Mouse (Mus musculus): ENCODE data around the gene Exoc2.

The Exoc2 gene

DNA sequence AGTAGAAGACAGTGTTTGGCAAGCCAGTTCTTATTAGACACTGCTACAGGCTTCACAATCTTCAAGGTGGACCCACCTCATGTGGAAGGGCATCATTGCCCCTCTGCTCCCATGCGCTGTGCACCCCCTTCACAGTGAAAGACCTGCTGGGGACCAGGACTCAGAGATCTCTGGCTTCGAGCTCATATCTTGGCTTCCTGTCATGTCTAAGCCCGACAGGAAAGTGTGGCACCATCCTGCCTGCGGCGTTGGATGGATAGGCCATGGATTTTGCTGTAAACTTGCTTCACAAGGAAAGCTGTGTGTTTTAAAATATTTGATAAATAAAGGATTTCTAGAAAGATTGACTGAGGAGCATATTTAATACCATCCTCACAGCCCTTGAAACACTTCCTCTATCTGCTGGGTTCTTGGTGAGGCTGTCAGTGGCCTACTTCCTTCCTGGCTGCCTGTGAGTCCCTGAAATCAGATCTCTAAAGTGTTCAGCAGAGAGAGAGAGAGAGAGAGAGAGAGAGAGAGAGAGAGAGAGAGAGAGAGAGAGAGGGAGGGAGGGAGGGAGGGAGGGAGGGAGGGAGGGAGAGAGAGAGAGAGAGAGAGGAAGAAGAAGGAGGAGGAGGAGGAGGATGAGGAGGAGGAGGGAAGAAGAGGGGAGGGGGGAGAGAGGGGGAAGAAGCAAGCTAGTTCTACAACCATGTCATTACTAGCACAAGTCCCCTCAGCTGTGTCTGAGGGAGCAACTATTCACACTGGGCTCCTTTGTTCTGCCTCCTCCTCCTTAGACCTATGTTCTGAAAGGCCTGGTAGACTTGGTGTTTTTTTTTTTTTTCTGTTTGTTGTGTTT, 207.0 kb downstream of the Exoc2 start:
- no peak for DNase-seq (ENCODE audit: low spot score)

DNA sequence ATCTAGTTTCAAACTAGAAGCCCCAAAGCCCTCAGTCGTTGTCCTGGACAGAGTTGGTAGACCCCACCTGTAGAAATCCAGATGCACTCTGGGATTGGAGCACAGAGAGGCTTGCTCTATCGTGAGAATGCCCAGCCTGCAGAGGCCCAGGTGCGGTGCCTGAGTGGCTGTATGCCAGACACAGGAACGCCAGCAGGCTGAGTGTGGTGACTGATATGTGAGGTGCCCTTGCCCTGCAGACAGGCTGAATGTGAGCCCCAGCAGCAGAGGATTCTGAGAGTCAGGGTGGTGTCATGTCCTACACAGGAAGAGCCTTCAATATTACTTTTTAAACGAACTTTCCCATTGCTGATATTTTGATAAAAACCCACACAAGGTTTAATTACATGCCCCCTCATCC, 208.0 kb downstream of the Exoc2 start:
- DNase-seq (ENCODE audit: low spot score), result no peak

DNA sequence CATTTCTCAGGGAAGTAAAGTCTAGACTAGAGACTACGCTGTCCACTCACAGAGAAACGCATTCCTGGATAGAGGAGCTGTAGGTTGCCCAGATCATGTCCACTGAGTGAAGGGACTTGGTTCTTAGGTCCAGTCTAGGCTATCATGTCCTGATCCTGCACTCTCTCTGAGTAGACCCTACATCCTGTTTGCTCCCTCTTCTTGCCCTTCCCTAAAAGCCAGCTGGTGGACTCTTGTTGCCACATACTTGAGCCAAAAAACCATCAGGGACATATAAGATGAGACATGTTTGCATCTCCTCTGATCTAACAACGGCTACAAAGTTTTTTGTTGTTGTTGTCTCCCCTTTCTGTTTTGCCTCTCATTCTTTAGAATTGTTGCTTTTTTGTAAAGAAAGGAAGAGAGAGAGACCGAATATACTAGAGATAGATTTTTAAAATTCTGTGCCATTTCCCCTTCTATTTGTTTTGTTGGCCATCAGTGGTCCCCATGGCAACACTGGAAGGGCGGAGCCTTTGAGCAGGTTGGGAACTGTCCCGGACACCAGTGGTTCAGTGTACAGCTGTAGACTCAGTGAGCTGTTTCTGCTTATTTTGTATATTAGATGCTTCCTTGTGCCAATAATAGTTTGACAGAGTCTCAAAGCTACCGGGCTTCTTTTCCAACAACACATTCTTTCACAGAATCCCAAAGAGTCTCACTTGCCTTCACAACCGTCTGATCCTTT, 209.7 kb downstream of the Exoc2 start:
- no peak for DNase-seq (ENCODE audit: low spot score)

Data from ovary, postnatal 36 days (tissue).